Mouse (Mus musculus) urinary bladder, postnatal 4 days (tissue): ENCODE data around the gene Rnf40.

Experiments used
- DNase-seq, 2 experiments: peaks; one replicate each; pipeline ENCODE4 v3.0.0; 2021 to 2022; ENCODE audit warnings: low spot score in 2 of 2

Gene Rnf40

GRCm38 (mm10) chr7:127588011-127588871 is at the start of gene Rnf40, which contains the start of gene Ccdc189:
Gene Rnf40, plus strand, starts transcription at chr7:127588767.
Gene Ccdc189, minus strand, starts transcription at chr7:127588595.
- peak; percentile 90 to 92 for DNase-seq

DNA sequence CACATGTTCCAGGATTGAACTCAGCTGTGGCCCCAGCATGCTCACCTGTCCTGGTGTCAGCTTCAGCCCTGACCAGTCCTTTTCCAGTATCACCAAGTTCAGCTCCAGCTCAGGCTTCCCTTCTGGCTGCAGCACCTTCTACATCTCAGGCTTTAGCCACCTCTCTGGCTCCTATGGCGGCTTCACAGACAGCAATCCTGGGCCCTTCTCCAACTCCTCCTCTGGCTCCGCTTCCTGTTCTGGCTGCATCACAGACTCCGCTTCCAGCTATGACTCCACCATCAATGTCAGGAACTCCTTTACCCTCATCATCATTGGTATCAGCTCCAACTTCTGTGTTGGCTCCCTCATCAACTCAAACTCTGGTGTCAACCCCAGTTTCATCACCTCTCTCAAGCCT is 46.9 kb upstream of the Rnf40 start:
- no peak for DNase-seq

DNA sequence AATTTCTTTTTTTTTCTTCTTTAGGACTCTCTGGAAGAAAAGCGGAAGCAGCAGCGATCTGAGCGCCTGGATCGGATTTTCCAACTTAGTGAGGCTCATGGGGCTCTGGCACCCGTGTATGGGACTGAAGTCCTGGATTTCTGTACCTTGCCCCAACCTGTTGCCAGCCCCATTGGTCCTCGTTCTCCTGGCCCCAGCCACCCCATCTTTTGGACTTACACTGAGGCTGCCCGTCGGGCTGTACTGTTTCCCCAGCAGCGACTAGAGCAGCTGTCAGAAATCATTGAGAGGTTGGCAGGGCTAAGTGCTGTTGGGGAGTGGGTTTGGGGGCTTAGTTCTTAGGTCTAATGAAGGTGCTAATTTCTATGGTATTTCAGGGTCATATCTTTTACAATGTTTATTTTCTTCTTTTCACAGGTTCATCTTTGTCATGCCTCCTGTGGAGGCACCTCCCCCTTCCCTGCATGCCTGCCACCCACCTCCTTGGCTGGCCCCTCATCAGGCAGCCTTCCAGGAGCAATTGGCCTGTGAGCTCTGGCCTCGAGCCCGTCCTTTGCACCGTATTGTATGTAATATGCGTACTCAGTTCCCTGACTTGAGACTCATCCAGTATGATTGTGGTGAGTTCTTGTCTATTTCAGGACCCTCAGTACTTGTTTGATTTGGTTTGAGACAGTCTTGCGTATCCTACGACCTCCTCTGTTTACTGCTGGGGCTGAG is 39.3 kb upstream of the Rnf40 start:
- DNase-seq, result no peak

- no peak for DNase-seq
Measured at GRCm38 (mm10) chr7:127551558-127551957, 37.0 kb upstream of the Rnf40 start.

DNA sequence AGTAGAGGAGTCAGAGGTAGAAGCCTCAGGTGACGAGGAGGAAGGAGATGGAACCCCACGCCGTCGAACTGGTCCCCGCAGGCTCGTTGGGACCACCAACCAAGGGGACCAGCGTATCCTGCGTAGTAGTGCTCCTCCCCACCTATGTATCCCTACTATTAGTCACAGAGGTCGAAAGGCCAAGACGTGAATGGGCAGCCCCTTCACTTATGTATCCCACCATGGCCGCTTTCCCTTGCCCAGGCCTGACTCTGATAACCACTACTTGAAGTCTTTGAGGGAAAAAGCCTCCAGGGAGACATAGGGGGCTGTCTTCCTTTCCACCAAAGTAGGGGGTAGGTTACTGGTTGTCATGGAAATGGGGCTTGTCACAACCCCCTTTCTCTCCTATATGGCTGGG is 28.0 kb upstream of the Rnf40 start:
- DNase-seq, result no peak

- no peak for DNase-seq
Measured at GRCm38 (mm10) chr7:127561340-127561858, 27.2 kb upstream of the Rnf40 start, which contains the start of gene Tmem265. Gene Tmem265, plus strand, starts transcription at chr7:127561390.

GRCm38 (mm10) chr7:127564381-127565150 is 24.0 kb upstream of the Rnf40 start:
- DNase-seq, result no peak

- DNase-seq, result peak; percentile 88 to 89
Measured at GRCm38 (mm10) chr7:127572895-127573471, 15.6 kb upstream of the Rnf40 start, which contains the start of gene Phkg2. Gene Phkg2, plus strand, starts transcription at chr7:127573340.

DNA sequence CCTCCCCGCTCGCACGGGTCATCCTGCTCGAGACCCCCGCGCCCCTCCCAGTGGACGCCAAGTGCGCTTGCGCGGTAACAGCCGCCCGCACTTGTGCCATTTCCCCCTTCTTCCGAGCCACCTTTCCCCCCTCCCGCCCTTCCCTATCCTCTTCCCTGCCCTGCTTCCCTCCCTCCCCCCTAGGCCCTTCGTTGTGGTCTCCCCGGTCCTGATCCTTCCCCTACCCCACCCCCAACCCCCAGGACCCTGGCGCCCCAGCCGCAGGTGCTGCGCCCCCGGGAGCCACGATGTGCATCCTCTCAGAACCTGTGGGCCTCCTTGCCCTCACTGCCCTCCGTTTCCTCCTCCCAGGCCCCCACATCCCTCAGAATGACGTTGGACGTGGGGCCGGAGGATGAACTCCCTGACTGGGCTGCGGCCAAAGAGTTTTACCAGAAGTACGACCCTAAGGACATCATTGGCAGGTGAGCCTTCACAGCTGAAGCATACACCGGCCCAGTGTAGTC is 15.0 kb upstream of the Rnf40 start:
- DNase-seq, result no peak

GRCm38 (mm10) chr7:127574115-127574514 is 14.5 kb upstream of the Rnf40 start:
- no peak for DNase-seq

- DNase-seq, result no peak
Measured at GRCm38 (mm10) chr7:127583260-127583659, 5.3 kb upstream of the Rnf40 start.

- no peak for DNase-seq
Measured at GRCm38 (mm10) chr7:127585031-127585430, 3.5 kb upstream of the Rnf40 start.

DNA sequence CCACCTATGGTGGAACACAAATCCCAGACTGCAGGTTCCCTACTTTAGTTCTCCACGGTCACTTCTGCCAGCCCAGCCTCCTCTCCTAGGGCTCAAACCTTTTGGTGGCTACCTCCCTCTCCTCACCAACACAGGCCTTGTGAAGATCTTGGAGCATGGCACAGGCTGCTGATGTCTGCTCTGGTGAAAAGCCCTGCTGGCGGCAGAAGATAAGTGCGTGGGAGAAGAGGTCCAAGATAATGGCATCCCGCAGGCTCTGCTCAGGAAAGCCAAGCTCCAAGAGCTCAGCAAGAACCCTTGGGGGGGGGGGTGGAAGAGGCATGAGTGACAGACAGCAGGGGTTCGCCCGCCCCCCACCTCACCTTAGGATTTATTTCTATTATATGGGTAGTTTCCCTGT is 2.4 kb upstream of the Rnf40 start:
- no peak for DNase-seq

DNA sequence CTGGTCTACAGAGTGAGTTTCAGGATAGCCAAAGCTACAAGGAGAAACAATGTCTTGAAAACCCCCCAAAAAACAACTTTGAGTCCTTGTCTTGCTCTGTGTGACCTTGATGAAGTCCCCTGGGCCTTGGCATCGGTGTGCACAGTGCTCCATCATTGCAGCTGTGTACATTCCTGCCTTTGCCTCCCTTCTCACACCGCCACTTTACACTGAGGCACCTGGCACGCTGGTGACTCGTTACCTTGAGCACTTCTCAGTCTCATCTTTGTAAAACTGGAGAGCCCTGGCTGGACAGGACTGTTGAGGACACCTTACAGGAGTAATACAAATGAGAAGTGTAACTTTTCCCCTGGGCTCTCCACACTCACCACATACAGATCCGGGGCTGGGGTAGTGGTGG is 1.4 kb upstream of the Rnf40 start:
- DNase-seq, result no peak

DNA sequence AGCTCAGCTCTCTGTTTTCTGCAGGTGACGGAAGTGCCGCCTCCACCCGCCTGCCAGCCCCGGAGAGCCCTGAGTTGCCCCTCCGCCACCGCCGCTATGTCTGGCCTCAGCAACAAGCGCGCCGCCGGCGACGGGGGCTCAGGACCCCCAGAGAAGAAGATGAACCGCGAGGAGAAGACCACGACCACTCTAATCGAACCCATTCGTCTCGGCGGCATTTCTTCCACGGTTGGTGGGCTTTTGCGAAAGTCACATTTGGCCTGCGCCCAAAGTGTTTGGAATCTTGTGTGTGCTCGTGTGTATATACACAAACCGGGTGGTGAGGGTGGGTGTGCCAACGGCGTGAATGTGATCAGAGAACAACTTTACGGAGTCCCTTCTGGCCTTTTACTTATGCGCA is 334 bp downstream of the Rnf40 start:
- no peak for DNase-seq

DNA sequence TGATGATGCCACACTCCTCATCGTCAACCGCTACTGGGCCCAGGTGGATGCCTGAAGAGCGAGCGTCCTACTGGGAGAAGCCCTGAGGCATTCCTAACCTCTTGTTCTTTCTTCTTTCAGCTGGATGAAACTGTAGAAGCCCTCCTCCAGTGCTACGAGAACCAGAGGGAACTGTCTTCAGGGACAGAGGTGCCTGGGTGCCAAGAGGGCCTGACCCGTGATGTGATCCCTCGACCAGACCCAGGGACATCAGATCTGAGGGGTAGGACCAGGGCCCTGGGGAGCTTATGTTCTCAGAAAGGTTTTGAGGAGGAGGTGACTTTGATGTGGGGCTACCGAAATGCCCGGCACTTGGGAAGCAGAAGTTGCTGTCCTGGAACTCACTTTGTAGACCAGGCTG is 1.1 kb downstream of the Rnf40 start:
- no peak for DNase-seq

- no peak for DNase-seq
Measured at GRCm38 (mm10) chr7:127591108-127591507, 2.5 kb downstream of the Rnf40 start.

- DNase-seq, result no peak
Measured at GRCm38 (mm10) chr7:127592575-127592974, 4.0 kb downstream of the Rnf40 start.

DNA sequence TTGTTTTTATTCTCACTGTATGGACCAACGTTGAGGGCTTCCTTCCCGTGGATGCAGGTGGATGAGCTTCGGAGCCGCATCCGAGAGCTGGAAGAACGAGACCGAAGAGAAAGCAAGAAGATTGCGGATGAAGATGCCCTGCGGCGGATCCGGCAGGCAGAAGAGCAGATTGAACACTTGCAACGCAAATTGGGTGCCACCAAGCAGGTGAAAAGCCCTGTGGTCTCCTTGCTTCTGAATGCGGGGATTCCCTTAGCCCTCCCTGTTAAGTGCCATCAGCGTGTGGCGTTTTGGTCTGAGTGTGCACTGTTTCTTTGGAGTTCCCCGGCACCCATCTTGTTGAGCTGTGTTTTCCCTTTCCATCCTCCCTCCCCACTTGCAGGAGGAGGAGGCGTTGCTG is 8.2 kb downstream of the Rnf40 start:
- no peak for DNase-seq

- DNase-seq, result no peak
Measured at GRCm38 (mm10) chr7:127600612-127601011, 12.0 kb downstream of the Rnf40 start.

DNA sequence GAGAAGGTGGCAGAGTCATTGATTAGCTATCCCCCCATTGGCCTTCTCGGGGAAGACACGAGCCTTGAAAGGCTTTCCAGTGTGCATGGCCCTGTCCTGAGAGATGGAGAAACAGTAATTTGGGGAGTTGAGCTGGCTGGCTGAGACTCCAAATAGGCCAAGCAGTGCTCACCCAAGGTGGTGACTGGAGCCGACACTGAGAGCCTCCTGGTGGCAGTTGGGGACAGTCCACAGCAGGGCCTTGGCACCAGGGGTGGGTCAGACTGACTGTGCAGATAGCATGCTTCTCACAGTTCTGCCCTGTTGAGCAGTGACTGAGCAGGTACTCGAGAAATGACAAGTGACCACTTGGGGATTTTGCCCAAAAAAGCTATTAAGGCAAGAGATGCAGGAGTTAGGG is 13.2 kb downstream of the Rnf40 start:
- DNase-seq, result no peak
